Mouse (Mus musculus): ENCODE results near the gene Ube4a.

GRCm38 (mm10) chr9:44979806-44980205 lies 14.4 kb upstream of the Ube4a start:
- TF ChIP-seq CTCF (IDR thresholded peaks at IDR 0.05; ENCODE audit: low read depth) = no peak
- TF ChIP-seq EP300 (optimal IDR thresholded peaks at IDR 0.05) = no peak
